Mouse (Mus musculus): Measurements from ENCODE around the gene Galr3.

DNA sequence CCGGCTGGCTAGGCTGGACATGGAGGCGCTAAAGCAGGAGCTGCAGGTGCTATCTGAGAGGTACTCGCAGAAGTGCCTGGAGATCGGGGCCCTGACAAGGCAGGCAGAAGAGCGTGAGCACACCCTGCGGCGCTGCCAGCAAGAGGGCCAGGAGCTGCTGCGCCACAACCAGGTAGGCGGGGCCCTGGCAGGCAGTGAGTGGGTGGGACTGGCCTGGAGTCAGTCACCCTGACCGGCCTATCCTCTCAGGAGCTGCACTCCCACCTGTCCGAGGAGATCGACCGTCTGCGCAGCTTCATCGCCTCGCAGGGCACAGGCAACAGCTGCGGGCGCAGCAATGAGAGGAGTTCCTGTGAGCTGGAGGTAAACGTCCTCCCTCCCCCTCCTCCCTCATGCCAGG lies 39.6 kb upstream of the Galr3 start:
- TF ChIP-seq EP300 (IDR thresholded peaks at IDR 0.05; ENCODE audit: low read depth) (no peak), CTCF (IDR thresholded peaks at IDR 0.05; ENCODE audit: low read depth) (no peak)

Measured in heart, postnatal 0 days (tissue).